In genomic region chr17:8146931-8147330, GRCm38 (mm10) we compare ENCODE assay signal across 7 mouse cellular contexts. TPM values are rescaled to one million over a fixed set of nuclear protein-coding genes. Genes with fewer than 3 reads are reported as not detected.
A peak's percentile ranks its signal among the peaks of the same experiment; 100 is the strongest.
DNase-seq lines count a peak whose midpoint lies in the region; ATAC-seq lines count a peak whose summit lies in the region.
"Not testable (repeated sequence)": the region's sequence is repeated elsewhere in the genome, so short reads cannot be mapped to it uniquely, and the experiment has no call there.

No protein-coding gene starts in this region.

- not testable (repeated sequence) for H3K27me3 ChIP-seq in forebrain, embryonic 11.5 days (ENCODE audit: control insufficient read depth, insufficient read depth, low read length); heart, embryonic 15.5 days; limb, embryonic 15.5 days; megakaryocyte, embryonic 14.5 days (replicated peaks); neural tube, embryonic 14.5 days (ENCODE audit: control insufficient read depth, insufficient read depth, low read length)

- not testable (repeated sequence) for ATAC-seq in forebrain, embryonic 11.5 days (replicated peaks; ENCODE audit: low FRiP score); heart, embryonic 15.5 days (replicated peaks; ENCODE audit: insufficient number of reproducible peaks, insufficient read depth, low FRiP score, low read depth); limb, embryonic 15.5 days (ENCODE audit: insufficient number of reproducible peaks, low FRiP score, low TSS enrichment, low read depth)
- ATAC-seq in neural tube, embryonic 14.5 days (ENCODE audit: low read depth), result peak; percentile 10

- H3K36me3 ChIP-seq in forebrain, embryonic 11.5 days (ENCODE audit: control insufficient read depth, insufficient read depth, low read length); heart, embryonic 15.5 days; limb, embryonic 15.5 days; megakaryocyte, embryonic 14.5 days (replicated peaks; ENCODE audit: low read length); neural tube, embryonic 14.5 days (ENCODE audit: control insufficient read depth, insufficient read depth, low read length): not testable (repeated sequence)

- H3K4me2 ChIP-seq in forebrain, embryonic 11.5 days (ENCODE audit: low read depth, low read length, severe bottlenecking), result peak overlapping the region; percentile 47
- peak overlapping the region; percentile 66 for H3K4me2 ChIP-seq in heart, embryonic 15.5 days
- H3K4me2 ChIP-seq in limb, embryonic 15.5 days, result peak overlapping the region; percentile 56
- H3K4me2 ChIP-seq in neural tube, embryonic 14.5 days (ENCODE audit: low read depth, low read length), result peak overlapping the region; percentile 46

- H3K27ac ChIP-seq in forebrain, embryonic 11.5 days (ENCODE audit: low read depth, low read length); heart, embryonic 15.5 days; limb, embryonic 15.5 days; neural tube, embryonic 14.5 days (ENCODE audit: low read depth, low read length): not testable (repeated sequence)

- not testable (repeated sequence) for H3K9me3 ChIP-seq in forebrain, embryonic 11.5 days (ENCODE audit: control insufficient read depth, low read length); heart, embryonic 15.5 days (replicated peaks); limb, embryonic 15.5 days; megakaryocyte, embryonic 14.5 days; neural tube, embryonic 14.5 days (ENCODE audit: control insufficient read depth, low read length)

- H3K4me1 ChIP-seq in forebrain, embryonic 11.5 days (replicated peaks; ENCODE audit: control insufficient read depth, insufficient read depth, low read length); heart, embryonic 15.5 days (replicated peaks); limb, embryonic 15.5 days; megakaryocyte, embryonic 14.5 days; neural tube, embryonic 14.5 days (ENCODE audit: control insufficient read depth, insufficient read depth, low read length): not testable (repeated sequence)

- H3K9ac ChIP-seq in forebrain, embryonic 11.5 days (ENCODE audit: low read length), result peak overlapping the region; percentile 59; the same call in 1 of the 2 replicates
- H3K9ac ChIP-seq in heart, embryonic 15.5 days, result peak overlapping the region; percentile 74
- H3K9ac ChIP-seq in limb, embryonic 15.5 days; neural tube, embryonic 14.5 days (replicated peaks; ENCODE audit: low read depth, low read length): not testable (repeated sequence)

- peak overlapping the region; percentile 45 for H3K4me3 ChIP-seq in forebrain, embryonic 11.5 days (ENCODE audit: low read depth, low read length)
- H3K4me3 ChIP-seq in heart, embryonic 15.5 days, result peak overlapping the region; percentile 64
- H3K4me3 ChIP-seq in limb, embryonic 15.5 days, result peak overlapping the region; percentile 52
- H3K4me3 ChIP-seq in megakaryocyte, embryonic 14.5 days (replicated peaks), result peak overlapping the region; percentile 86
- peak overlapping the region; percentile 40 for H3K4me3 ChIP-seq in neural tube, embryonic 14.5 days (ENCODE audit: low read depth, low read length)

- peak; percentile 50 for DNase-seq in adipocyte (ENCODE audit: low spot score)
- not testable (repeated sequence) for DNase-seq in forebrain, embryonic 11.5 days (ENCODE audit: low spot score)
- peak; percentile 33 for DNase-seq in kidney, adult 18-20 months

- WGBS in forebrain, embryonic 11.5 days, result 30% methylated on average over 5 of the region's 5 CpGs
- 22% methylated on average over 5 of the region's 5 CpGs for WGBS in heart, embryonic 15.5 days
- WGBS in limb, embryonic 15.5 days, result 26% methylated on average over 5 of the region's 5 CpGs
- WGBS in neural tube, embryonic 14.5 days, result 24% methylated on average over 5 of the region's 5 CpGs

RNA-seq across cellular contexts. Expression of gene Gm49673, which starts 0.7 kb away (rescaled TPM):
- polyA plus RNA-seq in forebrain, embryonic 11.5 days (2014; fragmentation: Nextera tagmentation; extraction: Ambion mirVana), result 0.21 TPM in 1 of 2 replicates, not detected in the other
- polyA plus RNA-seq in heart, embryonic 15.5 days (2015; fragmentation: Nextera tagmentation; extraction: Ambion mirVana), result 0.15 TPM in 1 of 2 replicates, not detected in the other
- polyA plus RNA-seq in limb, embryonic 15.5 days (2015; fragmentation: Nextera tagmentation; extraction: Ambion mirVana), result not detected in 2 replicates
- polyA plus RNA-seq in megakaryocyte, embryonic 14.5 days (2012; ENCODE audit: insufficient read depth, low replicate concordance), result not detected in 2 replicates
- polyA plus RNA-seq in neural tube, embryonic 14.5 days (2014; fragmentation: Nextera tagmentation; extraction: Ambion mirVana), result 0.33 TPM in 1 of 2 replicates, not detected in the other

RNA-seq across cellular contexts. Expression of gene Rnaset2a, which starts 1.0 kb away (rescaled TPM):
- polyA plus RNA-seq in forebrain, embryonic 11.5 days (2014; fragmentation: Nextera tagmentation; extraction: Ambion mirVana), result 13.6 and 14.1 TPM in 2 replicates
- polyA plus RNA-seq in heart, embryonic 15.5 days (2015; fragmentation: Nextera tagmentation; extraction: Ambion mirVana), result 33.0 and 34.1 TPM in 2 replicates
- 25.5 and 25.9 TPM in 2 replicates for polyA plus RNA-seq in limb, embryonic 15.5 days (2015; fragmentation: Nextera tagmentation; extraction: Ambion mirVana)
- polyA plus RNA-seq in megakaryocyte, embryonic 14.5 days (2012; ENCODE audit: insufficient read depth, low replicate concordance), result 29.1 and 88.8 TPM in 2 replicates
- polyA plus RNA-seq in neural tube, embryonic 14.5 days (2014; fragmentation: Nextera tagmentation; extraction: Ambion mirVana), result 8.3 and 11.7 TPM in 2 replicates

RNA-seq across cellular contexts. Expression of gene Fgfr1op, which starts 18.4 kb away (rescaled TPM):
- 49.9 and 55.5 TPM in 2 replicates for polyA plus RNA-seq in forebrain, embryonic 11.5 days (2014; fragmentation: Nextera tagmentation; extraction: Ambion mirVana)
- polyA plus RNA-seq in heart, embryonic 15.5 days (2015; fragmentation: Nextera tagmentation; extraction: Ambion mirVana), result 20.1 and 23.9 TPM in 2 replicates
- polyA plus RNA-seq in limb, embryonic 15.5 days (2015; fragmentation: Nextera tagmentation; extraction: Ambion mirVana), result 27.5 and 28.7 TPM in 2 replicates
- 2.2 TPM in 1 of 2 replicates, not detected in the other for polyA plus RNA-seq in megakaryocyte, embryonic 14.5 days (2012; ENCODE audit: insufficient read depth, low replicate concordance)
- polyA plus RNA-seq in neural tube, embryonic 14.5 days (2014; fragmentation: Nextera tagmentation; extraction: Ambion mirVana), result 30.9 and 34.9 TPM in 2 replicates
